ENCODE assay signal across 19 mouse cellular contexts in the genomic region with DNA sequence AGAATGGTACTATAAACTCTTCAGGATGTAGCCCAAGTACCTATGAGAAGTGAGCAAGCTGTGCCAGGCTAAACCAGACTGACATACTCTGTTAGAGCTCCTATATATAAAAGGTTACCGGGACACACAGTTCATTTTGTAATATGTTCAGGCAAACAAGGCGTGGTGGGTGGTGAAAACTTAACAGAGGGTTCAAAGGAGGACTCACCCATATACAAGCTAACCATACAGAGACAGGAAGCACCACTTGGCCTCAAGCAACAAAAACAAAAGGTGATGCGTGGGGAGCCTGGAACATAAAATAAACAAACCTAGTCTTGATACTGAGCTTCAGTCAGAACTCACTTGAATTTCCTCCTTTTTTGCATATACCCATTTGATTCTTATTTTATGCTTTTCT.
A peak's percentile ranks its signal among the peaks of the same experiment; 100 is the strongest.
DNase-seq lines count a peak whose midpoint lies in the region; ATAC-seq lines count a peak whose summit lies in the region.
"Had no signal": no experiment of that assay in that cellular context is flagged by ENCODE, and none has a peak within 500 bp of the region (broad histone marks: within the 10 kb centered on the region; RNA-seq: fewer than 3 reads in every experiment).

No protein-coding gene starts in this region.

- peak; percentile 88 for ATAC-seq in activated CD4-positive, CD25-positive, alpha-beta regulatory T cell, adult 4 months
- no peak for ATAC-seq in megakaryocyte progenitor cell, adult 5-6 weeks (replicated peaks; ENCODE audit: poor library complexity)
- ATAC-seq: forebrain, embryonic 13.5 days; forebrain, embryonic 16.5 days; intestine, postnatal 0 days had no signal

- DNase-seq in CD4-positive helper T cell, adult 2 months (ENCODE audit: low read depth, low spot score), result peak; percentile 47
- peak; percentile 31 for DNase-seq in CD4-positive, CD25-positive, alpha-beta regulatory T cell, adult 2 months (ENCODE audit: low read depth, low spot score)
- peak; percentile 13 for DNase-seq in naive thymus-derived CD4-positive, alpha-beta T cell, adult 2 months (ENCODE audit: low read depth)
- no peak for DNase-seq in cerebellum, adult 9-10 months
- DNase-seq: adrenal gland, adult 2 months; adrenal gland, postnatal 14 days; cerebellum, adult 11 months; cerebellum, adult 2 months; cerebellum, postnatal 10 days; cerebellum, postnatal 36 days; embryo, embryonic 11 days; gastrocnemius, postnatal 10 days; gastrocnemius, postnatal 36 days; heart, adult 11 months had no signal
